Mouse (Mus musculus) limb, embryonic 13.5 days (tissue): ENCODE results near the gene Riok1. TPM values are rescaled to one million over a fixed set of nuclear protein-coding genes. Genes with fewer than 3 reads are reported as not detected.
A peak's percentile ranks its signal among the peaks of the same experiment; 100 is the strongest.

Experiments
- ATAC-seq: fragments of 200-750 bp; cut with Nextera tagmentation; 2 replicates; pipeline ENCODE4 v1.8.0; 2017; ENCODE audit warnings: low read depth, moderate number of reproducible peaks, moderate TSS enrichment; ENCODE audit not compliant: low FRiP score
- H3K27ac ChIP-seq: fragments of 300-500 bp; sonication (generic); 2 replicates; pipeline ENCODE4 v1.5.1; 2015; ENCODE audit warnings: inconsistent platforms, mild to moderate bottlenecking, moderate library complexity
- H3K27me3 ChIP-seq: fragments of 300-500 bp; sonication (generic); 2 replicates; pipeline ENCODE4 v1.6.1; 2015; ENCODE audit warnings: mild to moderate bottlenecking, inconsistent platforms
- H3K36me3 ChIP-seq: fragments of 300-500 bp; sonication (generic); 2 replicates; pipeline ENCODE4 v1.6.1; 2015; ENCODE audit warnings: inconsistent platforms, mild to moderate bottlenecking, moderate library complexity
- H3K4me1 ChIP-seq: fragments of 300-500 bp; sonication (generic); 2 replicates; pipeline ENCODE4 v1.6.1; 2015; ENCODE audit warnings: inconsistent platforms
- H3K4me2 ChIP-seq: fragments of 300-500 bp; sonication (generic); replicated peaks from 2 replicates; pipeline ENCODE4 v1.6.1; 2015; ENCODE audit warnings: inconsistent platforms, mild to moderate bottlenecking, moderate library complexity
- H3K4me3 ChIP-seq: fragments of 300-500 bp; sonication (generic); 2 replicates; pipeline ENCODE4 v1.5.1; 2015; ENCODE audit warnings: moderate library complexity, mild to moderate bottlenecking, inconsistent platforms
- H3K9ac ChIP-seq: fragments of 300-500 bp; sonication (generic); 2 replicates; pipeline ENCODE4 v1.6.1; 2015; ENCODE audit warnings: mild to moderate bottlenecking, inconsistent platforms
- H3K9me3 ChIP-seq: fragments of 300-500 bp; sonication (generic); 2 replicates; pipeline ENCODE4 v1.6.1; 2016; ENCODE audit warnings: inconsistent platforms
- WGBS: fragments of 180-500 bp; shearing (Covaris S2); methylation state at CpG from one replicate; pipeline ENCODE4 v1.1.7; 2015; 5-methylcytosine and 5-hydroxymethylcytosine counted together
- polyA plus RNA-seq: library from polyadenylated mRNA; unstranded; fragments of >200 nt; fragmentation: Nextera tagmentation; extraction: Ambion mirVana; gene quantifications from 2 replicates; pipeline ENCODE4 v1.2.1, GENCODE M21; 2015

The Riok1 gene
- polyA plus RNA-seq, 1 experiment from 2014 or later: 67.6 TPM

DNA sequence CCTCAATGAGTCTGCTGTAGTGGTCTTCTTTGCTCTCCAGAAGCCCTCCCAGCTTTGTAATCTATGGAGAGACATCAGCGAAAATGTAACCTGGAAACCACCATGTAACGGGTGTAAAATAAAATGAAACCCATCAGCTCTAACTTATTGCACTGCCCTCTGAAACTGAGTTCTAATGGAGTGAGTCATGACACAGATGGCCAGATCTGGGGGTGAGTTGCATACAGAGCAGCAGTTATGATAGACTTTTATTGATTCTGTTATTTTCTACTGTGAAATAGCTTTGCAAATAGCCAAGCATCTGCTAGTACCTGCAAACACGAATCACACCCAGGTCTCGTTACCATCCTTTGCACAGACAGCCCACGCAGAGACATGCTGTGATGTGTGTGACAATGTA is 24.4 kb upstream of the Riok1 start:
- H3K27ac ChIP-seq: no peak overlapping the region
- no peaks in the 10 kb centered on the region for H3K36me3 ChIP-seq
- 80% methylated on average over 5 of the region's 5 CpGs for WGBS
- H3K4me3 ChIP-seq: no peak overlapping the region
- H3K4me2 ChIP-seq: no peak overlapping the region
- H3K4me1 ChIP-seq: no peaks in the 10 kb centered on the region
- no peaks in the 10 kb centered on the region for H3K27me3 ChIP-seq
- H3K9me3 ChIP-seq: no peaks in the 10 kb centered on the region; the same call in 1 of the 2 replicates
- no peak overlapping the region for H3K9ac ChIP-seq
- ATAC-seq: no peak

- no peak for ATAC-seq
- H3K4me2 ChIP-seq: no peak overlapping the region
- H3K4me3 ChIP-seq: no peak overlapping the region
- H3K27me3 ChIP-seq: no peaks in the 10 kb centered on the region
- H3K9me3 ChIP-seq: no peaks in the 10 kb centered on the region; the same call in 1 of the 2 replicates
- H3K4me1 ChIP-seq: no peaks in the 10 kb centered on the region
- no peak overlapping the region for H3K27ac ChIP-seq
- whole genome bisulfite sequencing: 93% methylated on average over 4 of the region's 4 CpGs
- no peaks in the 10 kb centered on the region for H3K36me3 ChIP-seq
- no peak overlapping the region for H3K9ac ChIP-seq
Observed at GRCm38 (mm10) chr13:38015591-38015990, 21.2 kb upstream of the Riok1 start.

DNA sequence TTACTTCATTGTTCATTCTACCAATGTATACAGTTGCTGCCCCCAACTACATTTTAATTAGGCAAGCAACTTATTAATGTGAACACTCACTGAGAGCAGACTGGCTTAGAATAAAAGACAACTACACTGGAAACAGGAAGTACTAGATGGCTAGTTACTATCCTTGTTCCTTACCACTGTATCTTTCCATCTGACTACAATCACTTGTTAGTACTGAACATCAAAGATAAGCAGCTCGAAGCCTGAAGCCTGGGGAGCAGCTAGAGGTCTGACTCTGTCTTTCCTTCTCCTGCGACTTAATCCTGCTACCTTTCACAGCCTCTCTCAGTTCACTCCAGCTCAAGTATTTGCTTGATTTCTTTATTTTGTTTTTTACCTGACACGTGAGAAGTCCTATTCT is 18.0 kb upstream of the Riok1 start:
- Histone ChIP-seq H3K27me3 (no peaks in the 10 kb centered on the region), H3K9me3 (no peaks in the 10 kb centered on the region; the same call in 1 of the 2 replicates), H3K4me2 (no peak overlapping the region), H3K4me1 (no peaks in the 10 kb centered on the region), H3K27ac (no peak overlapping the region), H3K36me3 (no peaks in the 10 kb centered on the region), H3K9ac (no peak overlapping the region), H3K4me3 (no peak overlapping the region)
- 69% methylated on average over 3 of the region's 3 CpGs for WGBS
- no peak for ATAC-seq

DNA sequence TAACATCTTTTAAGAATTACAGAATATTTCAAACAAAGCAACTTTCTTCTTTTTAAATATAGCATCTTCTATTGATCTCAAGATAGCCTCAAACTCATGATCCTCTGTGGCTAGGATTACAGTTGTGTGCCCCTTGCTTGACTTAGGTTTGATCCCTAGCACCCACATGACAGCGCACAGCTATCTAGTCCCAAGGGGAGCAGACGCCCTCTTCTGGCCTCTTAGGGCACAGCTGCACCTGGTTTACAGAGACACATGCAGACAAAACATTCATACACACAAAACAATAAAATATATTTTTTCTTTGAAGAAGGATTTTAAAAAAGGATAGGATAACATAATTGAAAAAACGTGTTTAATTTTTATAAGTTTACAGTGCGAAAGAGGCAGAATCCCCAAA is 10.9 kb upstream of the Riok1 start:
- no peak for ATAC-seq
- H3K27ac ChIP-seq: no peak overlapping the region
- no peak overlapping the region for H3K4me2 ChIP-seq
- no peaks in the 10 kb centered on the region for H3K36me3 ChIP-seq
- H3K9ac ChIP-seq: no peak overlapping the region
- H3K4me3 ChIP-seq: no peak overlapping the region
- H3K9me3 ChIP-seq: no peaks in the 10 kb centered on the region
- H3K4me1 ChIP-seq: no peaks in the 10 kb centered on the region
- H3K27me3 ChIP-seq: no peaks in the 10 kb centered on the region
- 48% methylated on average over 4 of the region's 4 CpGs for WGBS

GRCm38 (mm10) chr13:38027618-38028248 is 9.1 kb upstream of the Riok1 start:
- ATAC-seq: no peak
- H3K36me3 ChIP-seq: no peaks in the 10 kb centered on the region
- 66% methylated on average over 6 of the region's 6 CpGs for WGBS
- H3K9ac ChIP-seq: no peak overlapping the region
- no peak overlapping the region for H3K27ac ChIP-seq
- H3K4me2 ChIP-seq: no peak overlapping the region
- H3K4me3 ChIP-seq: no peak overlapping the region
- no peaks in the 10 kb centered on the region for H3K27me3 ChIP-seq
- H3K4me1 ChIP-seq: no peaks in the 10 kb centered on the region
- no peaks in the 10 kb centered on the region for H3K9me3 ChIP-seq

GRCm38 (mm10) chr13:38028407-38028806 is 8.4 kb upstream of the Riok1 start:
- ATAC-seq: no peak
- 79% methylated on average over 4 of the region's 4 CpGs for WGBS
- H3K4me2 ChIP-seq: no peak overlapping the region
- no peaks in the 10 kb centered on the region for H3K4me1 ChIP-seq
- H3K36me3 ChIP-seq: no peaks in the 10 kb centered on the region
- no peak overlapping the region for H3K27ac ChIP-seq
- H3K9ac ChIP-seq: no peak overlapping the region
- no peaks in the 10 kb centered on the region for H3K9me3 ChIP-seq
- no peak overlapping the region for H3K4me3 ChIP-seq
- no peaks in the 10 kb centered on the region for H3K27me3 ChIP-seq

DNA sequence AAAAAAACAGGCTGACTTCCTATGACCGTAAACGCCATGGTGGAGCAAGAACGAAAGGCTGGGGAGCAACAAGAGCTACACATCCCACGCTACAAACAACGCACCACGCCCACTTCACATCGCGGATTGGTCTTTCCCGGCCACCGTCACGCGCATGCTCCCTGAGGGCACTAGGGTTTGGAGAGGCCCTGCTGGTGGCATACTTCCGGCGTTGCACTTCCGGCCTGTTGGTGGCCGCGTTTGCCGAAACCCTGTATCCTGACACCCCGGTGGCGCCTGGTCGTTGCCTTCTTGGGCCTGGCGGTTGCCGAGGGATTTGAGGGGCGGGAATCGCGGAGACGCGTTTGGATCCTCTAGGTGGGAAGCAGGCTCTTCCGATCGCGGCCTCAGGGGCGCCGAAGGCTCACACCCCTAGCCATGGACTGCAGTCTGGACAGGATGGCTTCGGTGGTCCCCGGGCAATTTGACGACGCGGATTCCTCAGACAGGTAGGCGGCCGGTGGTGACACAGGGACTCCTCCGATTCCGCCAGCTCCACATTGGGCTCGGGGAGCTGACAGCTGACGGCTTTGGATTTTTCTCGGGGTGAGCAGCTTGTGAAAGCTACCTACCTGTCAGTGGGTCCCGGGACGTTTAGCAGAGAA is 371 bp downstream of the Riok1 start, which contains the start of gene Cage1:
Cage1 (minus strand) TSS at position 26 of the 644 bp plus-strand sequence.
- H3K27ac ChIP-seq: peak within 1 kb of the TSS; percentile 79
- H3K4me2 ChIP-seq: peak within 1 kb of the TSS; percentile 96
- ATAC-seq: peak; percentile 96
- no peaks in the 10 kb centered on the region for H3K27me3 ChIP-seq
- H3K4me3 ChIP-seq: peak within 1 kb of the TSS; percentile 77
- peaks cover 23% of the 10 kb centered on the region for H3K4me1 ChIP-seq
- no peaks in the 10 kb centered on the region for H3K9me3 ChIP-seq
- H3K9ac ChIP-seq: peak within 1 kb of the TSS; percentile 93
- H3K36me3 ChIP-seq: peaks cover 25% of the 10 kb centered on the region
- WGBS: under 1% methylated on average over 47 of the region's 47 CpGs

- Histone ChIP-seq H3K4me2 (peak overlapping the region; percentile 96), H3K27ac (no peak overlapping the region)
Observed at GRCm38 (mm10) chr13:38037811-38038210, 1.0 kb downstream of the Riok1 start.

GRCm38 (mm10) chr13:38049888-38050287 is 13.1 kb downstream of the Riok1 start:
- 87% methylated on average over 3 of the region's 3 CpGs for WGBS
- Histone ChIP-seq H3K9me3 (no peaks in the 10 kb centered on the region), H3K4me3 (no peak overlapping the region), H3K27me3 (no peaks in the 10 kb centered on the region), H3K36me3 (peaks cover 98% of the 10 kb centered on the region), H3K4me1 (no peaks in the 10 kb centered on the region), H3K4me2 (no peak overlapping the region), H3K9ac (no peak overlapping the region), H3K27ac (no peak overlapping the region)
- ATAC-seq: no peak

More at GRCm38 (mm10) chr13:38037811-38038210, 1.0 kb downstream of the Riok1 start:
- WGBS: 45% methylated on average over 12 of the region's 12 CpGs
- Histone ChIP-seq H3K27me3 (no peaks in the 10 kb centered on the region), H3K4me3 (peak overlapping the region; percentile 77), H3K4me1 (peaks cover 23% of the 10 kb centered on the region), H3K9me3 (no peaks in the 10 kb centered on the region), H3K36me3 (peaks cover 30% of the 10 kb centered on the region), H3K9ac (peak overlapping the region; percentile 93)
- no peak for ATAC-seq

GRCm38 (mm10) chr13:38062678-38063077 is 25.9 kb downstream of the Riok1 start:
- H3K4me2 ChIP-seq: no peak overlapping the region
- peaks cover 44% of the 10 kb centered on the region for H3K36me3 ChIP-seq
- H3K9me3 ChIP-seq: no peaks in the 10 kb centered on the region
- H3K9ac ChIP-seq: no peak overlapping the region
- 92% methylated on average over 10 of the region's 11 CpGs for WGBS
- H3K4me3 ChIP-seq: no peak overlapping the region
- no peaks in the 10 kb centered on the region for H3K4me1 ChIP-seq
- H3K27ac ChIP-seq: no peak overlapping the region
- no peak for ATAC-seq
- H3K27me3 ChIP-seq: no peaks in the 10 kb centered on the region

- Histone ChIP-seq H3K4me3 (no peak overlapping the region), H3K4me2 (no peak overlapping the region), H3K9me3 (no peaks in the 10 kb centered on the region), H3K27me3 (no peaks in the 10 kb centered on the region), H3K4me1 (no peaks in the 10 kb centered on the region), H3K36me3 (peaks cover 24% of the 10 kb centered on the region), H3K27ac (no peak overlapping the region), H3K9ac (no peak overlapping the region)
- no peak; the same call in 1 of the 2 replicates for ATAC-seq
- 66% methylated on average over 11 of the region's 11 CpGs for WGBS
Observed at GRCm38 (mm10) chr13:38064854-38065663, 28.3 kb downstream of the Riok1 start.

- no peak overlapping the region; the same call in 1 of the 2 replicates for H3K27ac ChIP-seq
- no peak overlapping the region for H3K4me3 ChIP-seq
- H3K9ac ChIP-seq: no peak overlapping the region
- no peaks in the 10 kb centered on the region for H3K4me1 ChIP-seq
- H3K27me3 ChIP-seq: no peaks in the 10 kb centered on the region
- ATAC-seq: no peak
- WGBS: 79% methylated on average over 4 of the region's 4 CpGs
- H3K4me2 ChIP-seq: no peak overlapping the region
- H3K9me3 ChIP-seq: no peaks in the 10 kb centered on the region
- H3K36me3 ChIP-seq: no peaks in the 10 kb centered on the region
Observed at GRCm38 (mm10) chr13:38070945-38071344, 34.1 kb downstream of the Riok1 start.
